Mouse (Mus musculus) splenic B cell, adult 2 months (primary cell): ENCODE measurements at regions not wholly inside any gene's neighbourhood (a gene's known extent, or its start where the extent isn't known, plus 50 kb on each side); places are given as distances from the start of the nearest gene placed in this dataset.
A peak's percentile ranks its signal among the peaks of the same experiment; 100 is the strongest.

ENCODE experiments used
- DNase-seq: peaks from one replicate; pipeline ENCODE4 v3.0.0-alpha.2; 2011; ENCODE audit warnings: low read depth, low spot score
- H3K27me3 ChIP-seq: 2 replicates; pipeline ENCODE4 v1.6.1; 2012; ENCODE audit warnings: mild to moderate bottlenecking, low read length, moderate library complexity, mixed read lengths; ENCODE audit not compliant: control insufficient read depth, poor library complexity, insufficient read depth, severe bottlenecking
- H3K36me3 ChIP-seq: 2 replicates; pipeline ENCODE4 v1.6.1; 2012; ENCODE audit warnings: mild to moderate bottlenecking, low read length, moderate library complexity, mixed read lengths; ENCODE audit not compliant: control insufficient read depth, poor library complexity, insufficient read depth, severe bottlenecking

- no peaks in the 10 kb centered on the region for H3K36me3 ChIP-seq
- peak; percentile 5 for DNase-seq
- no peaks in the 10 kb centered on the region for H3K27me3 ChIP-seq
Observed at GRCm38 (mm10) chr15:60762071-60762470, 91.5 kb downstream of the Fam84b start.

- H3K36me3 ChIP-seq: no peaks in the 10 kb centered on the region
- DNase-seq: peak; percentile 39
- no peaks in the 10 kb centered on the region for H3K27me3 ChIP-seq
Observed at GRCm38 (mm10) chr15:60760015-60760437, 93.6 kb downstream of the Fam84b start.

- no peaks in the 10 kb centered on the region for H3K36me3 ChIP-seq
- no peak for DNase-seq
- no peaks in the 10 kb centered on the region for H3K27me3 ChIP-seq
Observed at GRCm38 (mm10) chr15:60754246-60754645, 99.3 kb downstream of the Fam84b start.

- Histone ChIP-seq H3K36me3 (no peaks in the 10 kb centered on the region), H3K27me3 (no peaks in the 10 kb centered on the region)
- no peak for DNase-seq
Observed at GRCm38 (mm10) chr15:60739598-60739997, 114.0 kb downstream of the Fam84b start.

GRCm38 (mm10) chr15:60738258-60738657 lies 115.3 kb downstream of the Fam84b start:
- Histone ChIP-seq H3K36me3 (no peaks in the 10 kb centered on the region), H3K27me3 (no peaks in the 10 kb centered on the region)
- no peak for DNase-seq

- no peak for DNase-seq
- H3K27me3 ChIP-seq: no peaks in the 10 kb centered on the region
- no peaks in the 10 kb centered on the region for H3K36me3 ChIP-seq
Observed at GRCm38 (mm10) chr15:60732416-60732815, 121.2 kb downstream of the Fam84b start.

GRCm38 (mm10) chr15:60728754-60729153 lies 124.8 kb downstream of the Fam84b start:
- no peaks in the 10 kb centered on the region for H3K27me3 ChIP-seq
- no peaks in the 10 kb centered on the region for H3K36me3 ChIP-seq
- no peak for DNase-seq

- Histone ChIP-seq H3K36me3 (no peaks in the 10 kb centered on the region), H3K27me3 (no peaks in the 10 kb centered on the region)
- DNase-seq: no peak
Observed at GRCm38 (mm10) chr15:60728337-60728736, 125.2 kb downstream of the Fam84b start.

- no peak for DNase-seq
- no peaks in the 10 kb centered on the region for H3K27me3 ChIP-seq
- H3K36me3 ChIP-seq: no peaks in the 10 kb centered on the region
Observed at GRCm38 (mm10) chr15:60719332-60719731, 134.2 kb downstream of the Fam84b start.

- no peaks in the 10 kb centered on the region for H3K27me3 ChIP-seq
- no peak for DNase-seq
Observed at GRCm38 (mm10) chr15:60708678-60709077, 144.9 kb downstream of the Fam84b start.

GRCm38 (mm10) chr15:60706009-60706408 lies 147.6 kb downstream of the Fam84b start:
- Histone ChIP-seq H3K27me3 (no peaks in the 10 kb centered on the region), H3K36me3 (no peaks in the 10 kb centered on the region)
- no peak for DNase-seq

More at GRCm38 (mm10) chr15:60708678-60709077, 144.9 kb downstream of the Fam84b start:
- H3K36me3 ChIP-seq: no peaks in the 10 kb centered on the region

- H3K36me3 ChIP-seq: no peaks in the 10 kb centered on the region
- DNase-seq: no peak
- no peaks in the 10 kb centered on the region for H3K27me3 ChIP-seq
Observed at GRCm38 (mm10) chr15:60701273-60701672, 152.3 kb downstream of the Fam84b start.

GRCm38 (mm10) chr15:60694746-60695145 lies 158.8 kb downstream of the Fam84b start:
- no peak for DNase-seq
- Histone ChIP-seq H3K27me3 (no peaks in the 10 kb centered on the region), H3K36me3 (no peaks in the 10 kb centered on the region)

- H3K27me3 ChIP-seq: no peaks in the 10 kb centered on the region
- peak; percentile 45 for DNase-seq
- H3K36me3 ChIP-seq: no peaks in the 10 kb centered on the region
Observed at GRCm38 (mm10) chr15:60693751-60694500, 159.7 kb downstream of the Fam84b start.

- no peaks in the 10 kb centered on the region for H3K36me3 ChIP-seq
- no peak for DNase-seq
- no peaks in the 10 kb centered on the region for H3K27me3 ChIP-seq
Observed at GRCm38 (mm10) chr15:60692718-60693597, 160.6 kb downstream of the Fam84b start.
